Mouse (Mus musculus) A20 (cell line): ENCODE results near the gene Gm49321.
A peak's percentile ranks its signal among the peaks of the same experiment; 100 is the strongest.

Experiments used
- DNase-seq: peaks from one replicate; pipeline ENCODE4 v3.0.0-alpha.2; 2011; ENCODE audit warnings: low read depth, low spot score

Gene Gm49321

GRCm38 (mm10) chr12:73948415-73948814 lies 11.0 kb downstream of the Gm49321 start:
- DNase-seq, result no peak

DNA sequence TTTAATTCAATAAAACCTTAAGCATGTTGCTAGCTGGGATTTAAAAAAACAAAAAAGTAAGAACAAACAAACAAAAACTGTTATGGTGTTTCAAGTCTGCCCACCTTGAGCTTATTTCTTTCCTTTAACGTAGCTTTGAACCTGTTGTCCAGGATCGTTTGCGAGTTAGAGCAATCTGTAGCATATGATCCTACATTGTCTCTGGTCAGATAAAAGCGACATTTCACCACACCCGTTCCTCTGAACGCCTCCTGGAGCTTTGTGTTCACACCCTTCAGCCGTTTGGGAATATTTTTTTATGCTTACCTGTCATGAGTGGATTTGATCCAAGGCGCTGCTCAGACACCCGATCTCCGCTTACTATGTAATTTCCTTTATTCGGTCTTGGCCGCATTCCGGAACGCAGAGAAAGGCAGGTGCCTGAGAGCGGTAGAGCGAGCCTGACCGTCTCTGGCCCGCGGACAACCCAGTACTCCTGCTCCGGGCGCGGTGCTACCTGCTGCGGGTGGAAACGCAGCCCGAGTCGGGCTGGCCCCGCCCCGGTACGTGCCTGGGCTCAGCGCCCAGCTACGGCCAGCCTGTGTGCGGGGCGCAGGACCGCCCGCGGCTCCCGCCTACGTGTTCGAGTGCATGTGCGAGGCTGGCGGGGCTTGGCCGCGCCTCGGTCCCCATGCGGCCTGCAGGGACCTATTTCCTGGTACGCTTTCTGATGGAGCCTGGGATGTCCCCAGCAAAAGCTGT lies 12.0 kb downstream of the Gm49321 start:
- no peak for DNase-seq

DNA sequence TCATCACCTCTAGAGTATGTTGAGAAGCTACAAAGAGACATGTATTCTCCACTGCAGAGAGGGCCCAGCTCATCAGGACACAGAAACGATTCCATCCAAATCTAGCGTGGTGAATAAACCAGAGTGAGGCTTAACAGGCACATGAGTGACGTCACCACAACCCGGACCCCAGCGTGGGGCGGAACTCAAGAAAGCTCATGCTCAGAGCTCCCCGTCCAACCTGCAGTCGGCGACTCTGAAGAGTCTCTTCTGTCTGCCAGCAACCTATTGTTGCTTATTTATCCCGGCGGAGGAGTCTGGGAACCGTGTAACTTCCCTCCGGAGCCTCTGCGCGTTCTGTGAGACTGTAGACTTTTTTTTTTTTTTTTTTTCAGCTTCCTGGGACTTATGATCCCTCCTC lies 15.4 kb downstream of the Gm49321 start:
- no peak for DNase-seq

DNA sequence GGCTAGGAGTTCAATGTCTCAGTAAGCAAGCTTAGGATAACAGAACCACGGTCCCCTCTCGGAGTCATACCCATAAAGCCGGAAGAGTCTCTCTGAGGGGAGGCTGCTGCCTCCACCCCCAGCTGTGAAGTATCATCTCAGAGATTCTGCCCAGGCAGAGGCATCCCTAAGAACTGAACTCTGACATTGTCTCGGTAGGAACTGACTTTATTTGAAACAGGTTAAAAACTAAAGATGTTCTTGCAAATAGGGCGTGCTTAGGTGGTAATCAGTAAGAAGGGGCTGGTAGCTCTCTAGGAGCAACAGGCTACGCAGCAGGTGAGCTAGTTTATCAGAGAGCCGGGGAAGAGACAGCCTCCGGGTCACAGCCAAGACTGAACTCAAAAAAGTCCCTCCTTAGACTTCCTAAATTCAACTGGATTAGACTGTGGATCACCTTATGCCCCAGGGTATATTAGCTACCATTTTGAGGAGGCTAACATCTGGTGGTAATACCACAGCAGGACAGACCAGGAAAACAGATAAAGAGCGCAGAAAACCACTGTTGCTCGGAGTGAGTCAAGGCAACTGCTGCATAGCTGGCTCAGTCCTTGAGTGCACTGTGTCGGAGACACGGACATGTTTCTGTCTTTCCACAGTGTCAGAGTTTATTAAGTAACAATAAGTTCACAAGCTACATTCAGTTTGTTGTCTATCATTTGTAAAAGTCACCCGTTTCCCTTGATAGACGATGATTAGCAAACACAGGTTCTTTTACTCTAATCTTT lies 16.1 kb downstream of the Gm49321 start:
- no peak for DNase-seq

DNA sequence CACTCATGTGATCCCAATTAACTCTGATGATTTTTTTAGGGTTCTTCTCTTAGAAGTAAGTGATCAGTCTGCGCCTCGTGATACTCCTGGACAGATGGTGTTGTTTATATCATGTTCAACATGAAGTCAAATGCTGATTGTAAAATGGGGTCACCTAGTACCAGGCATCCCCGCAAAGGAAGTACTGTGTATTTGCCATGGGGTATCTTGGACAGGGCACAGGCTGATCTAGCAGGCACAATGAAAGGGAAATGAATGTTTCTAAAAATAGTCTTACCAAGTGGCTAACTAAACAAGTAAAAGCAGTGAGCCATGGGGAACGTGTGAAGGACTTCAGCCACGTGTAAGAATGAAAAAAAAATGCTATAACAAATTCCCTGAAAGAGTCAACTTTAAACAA lies 17.3 kb downstream of the Gm49321 start:
- no peak for DNase-seq

DNA sequence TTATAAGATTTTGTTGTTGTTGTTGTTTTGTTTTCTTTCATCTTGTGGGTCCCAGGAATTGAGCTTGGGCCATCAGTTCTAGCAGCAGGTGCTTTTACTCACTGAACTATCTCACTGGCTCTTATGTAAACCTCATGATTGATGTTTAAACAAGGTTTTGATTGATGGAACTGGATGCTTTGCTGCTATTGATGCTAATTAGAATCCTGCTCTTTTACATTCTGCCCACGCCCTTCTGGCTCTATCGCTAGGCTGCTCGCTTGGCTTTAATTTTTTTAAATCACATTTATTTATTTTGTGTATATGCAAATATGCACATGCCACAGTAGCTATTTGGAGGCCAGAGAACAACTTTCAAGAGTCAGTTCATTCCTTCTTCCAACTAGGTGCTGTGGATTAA lies 20.2 kb downstream of the Gm49321 start:
- no peak for DNase-seq

DNA sequence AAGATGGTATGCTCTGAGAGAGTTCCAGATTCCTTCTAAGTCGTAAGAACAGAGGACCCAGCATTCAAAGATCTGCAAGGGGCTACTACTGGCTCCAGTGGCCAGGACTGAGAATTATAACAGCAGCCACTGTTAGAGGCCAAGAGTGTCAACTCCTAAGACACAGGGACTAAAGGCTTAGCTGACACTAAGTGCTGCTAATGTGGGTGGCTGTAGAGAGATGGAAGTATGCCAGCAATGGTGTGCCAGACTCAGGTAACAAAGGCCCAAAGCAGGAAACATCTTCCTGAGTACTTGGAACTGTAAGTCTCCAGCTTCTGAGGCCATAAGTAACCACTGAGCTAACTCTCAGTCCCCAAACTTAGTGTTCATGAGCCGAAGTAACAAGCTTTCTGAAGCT lies 21.4 kb downstream of the Gm49321 start:
- no peak for DNase-seq

DNA sequence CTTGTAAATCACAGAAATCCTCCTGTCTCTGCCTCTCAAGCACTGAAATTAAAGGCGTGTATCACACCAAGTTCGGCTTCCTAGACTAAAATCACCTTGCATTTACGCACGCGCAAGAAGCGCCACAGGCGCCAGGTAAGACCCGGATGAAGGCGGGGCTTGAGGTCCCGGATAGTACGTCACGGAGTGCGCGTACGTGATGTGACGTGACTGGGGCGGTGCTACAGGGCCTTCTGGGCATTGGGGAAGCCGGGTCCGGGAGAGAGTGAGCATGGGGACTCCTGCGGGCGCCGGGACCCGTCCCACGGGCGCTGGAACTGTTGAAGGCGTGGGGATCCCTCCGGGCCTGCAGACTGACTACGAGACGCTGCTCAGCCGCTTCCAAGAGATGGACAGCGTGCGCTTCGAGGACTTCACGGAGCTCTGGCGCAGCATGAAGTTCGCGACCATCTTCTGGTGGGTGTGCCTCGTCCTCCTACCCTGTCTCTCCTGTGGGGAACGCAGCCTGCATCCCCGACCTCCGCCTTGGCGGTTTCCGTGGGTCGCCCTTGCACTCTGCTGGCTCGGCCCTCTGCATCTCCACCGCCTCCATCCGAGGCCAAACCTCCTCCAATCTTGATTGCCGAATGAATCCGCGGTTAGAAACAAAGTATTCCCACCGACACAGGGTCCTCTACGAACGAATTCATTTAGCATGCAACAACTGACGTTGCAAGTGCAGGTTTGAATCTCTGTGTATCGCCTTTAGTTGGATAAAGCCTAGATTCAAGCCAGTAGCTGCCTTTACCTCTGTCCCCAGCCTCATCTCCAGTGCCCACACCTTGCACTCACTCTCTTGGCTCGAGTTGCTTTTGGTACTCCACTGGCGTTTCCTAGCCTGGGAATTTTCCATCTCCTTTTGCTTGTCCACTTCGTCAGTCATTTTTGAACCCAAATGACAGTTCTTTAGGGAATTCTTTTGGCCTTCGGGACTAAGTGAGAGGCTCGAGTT lies 27.1 kb downstream of the Gm49321 start, which contains the start of gene Snapc1:
Snapc1 (plus strand) TSS at position 191 of the 991 bp plus-strand sequence.
- peak; percentile 96 for DNase-seq

DNA sequence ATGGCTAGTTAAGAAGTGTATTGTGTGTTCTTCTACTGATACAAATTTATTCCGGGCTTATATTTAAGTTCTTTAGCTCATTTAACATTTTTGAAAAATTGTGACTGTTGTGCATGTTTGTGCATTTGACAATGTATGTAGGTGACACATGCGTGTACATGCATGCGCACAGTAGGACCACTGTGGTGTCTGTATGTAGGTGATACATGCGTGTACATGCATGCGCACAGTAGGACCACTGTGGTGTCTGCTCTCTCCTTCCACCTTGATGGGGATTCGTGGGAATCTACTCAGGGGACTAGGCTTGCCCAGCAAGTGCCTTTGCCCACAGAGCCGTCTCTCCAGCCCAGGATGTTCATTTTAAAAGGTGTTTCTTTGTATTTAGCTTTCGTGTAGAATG lies 31.7 kb downstream of the Gm49321 start:
- DNase-seq, result no peak

- no peak for DNase-seq
These were observed 37.1 kb downstream of the Gm49321 start for GRCm38 (mm10) chr12:73974584-73974983.

DNA sequence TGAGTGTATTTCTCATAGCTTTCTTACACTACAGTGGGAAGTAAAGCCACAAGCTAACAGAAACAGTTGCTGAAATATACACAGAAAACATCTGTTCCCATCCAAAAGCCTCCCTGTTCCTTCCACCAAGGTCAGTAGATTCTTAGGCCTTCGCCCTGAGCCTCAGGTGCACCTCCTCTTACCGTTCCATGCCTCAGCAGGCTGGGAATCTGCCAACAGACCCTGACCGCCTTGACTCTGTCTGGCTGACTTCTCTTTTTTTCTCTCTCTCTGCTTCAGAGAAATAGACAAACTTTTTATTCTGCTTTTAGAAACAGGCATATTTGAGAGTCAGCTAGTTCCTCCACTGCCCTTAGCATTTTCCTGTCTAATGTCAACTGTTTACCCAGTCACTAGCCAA lies 40.7 kb downstream of the Gm49321 start:
- DNase-seq, result peak; percentile 50

DNA sequence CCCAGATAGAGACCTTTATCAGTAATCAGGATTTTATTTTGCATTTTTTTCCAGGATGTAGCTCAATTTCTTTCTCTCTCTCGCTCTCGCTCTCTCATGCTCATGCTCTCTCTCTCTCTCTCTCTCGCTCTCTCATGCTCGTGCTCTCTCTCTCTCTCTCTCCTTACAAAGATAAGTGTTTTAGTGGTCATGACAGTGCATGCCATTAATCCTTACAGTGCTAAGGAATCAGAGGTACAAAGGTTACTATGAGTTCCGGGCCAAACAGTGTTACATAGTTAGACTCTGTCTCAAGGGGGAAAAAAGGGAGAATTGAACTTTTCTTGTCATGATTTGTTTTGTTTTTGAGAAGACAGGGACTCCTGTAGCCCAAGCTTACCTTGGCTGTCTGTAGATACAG lies 42.2 kb downstream of the Gm49321 start:
- no peak for DNase-seq

- no peak for DNase-seq
These were observed 45.1 kb downstream of the Gm49321 start for GRCm38 (mm10) chr12:73982533-73982932.

DNA sequence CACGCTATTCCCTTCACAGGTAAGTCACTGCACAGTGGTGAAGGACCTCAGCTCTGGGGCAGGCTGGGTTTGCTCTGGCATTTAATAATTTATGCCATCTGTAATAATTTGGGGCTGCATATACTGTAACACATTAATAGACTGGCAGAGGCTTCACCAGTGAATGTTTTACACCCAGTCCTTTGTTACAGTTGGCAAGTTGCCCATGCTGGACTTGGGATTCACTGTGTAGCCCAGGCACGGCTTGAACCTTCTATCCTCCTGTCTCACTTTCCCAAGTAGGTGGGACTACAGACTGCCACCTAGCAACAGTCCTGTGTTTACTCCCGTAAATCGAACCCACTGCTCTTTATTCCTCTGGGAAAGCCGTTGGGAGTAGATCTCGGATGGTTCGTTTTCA lies 48.8 kb downstream of the Gm49321 start:
- no peak for DNase-seq

- no peak for DNase-seq
These were observed 51.0 kb downstream of the Gm49321 start for GRCm38 (mm10) chr12:73988393-73989008.

GRCm38 (mm10) chr12:73989594-73989993 lies 52.1 kb downstream of the Gm49321 start:
- peak; percentile 66 for DNase-seq

DNA sequence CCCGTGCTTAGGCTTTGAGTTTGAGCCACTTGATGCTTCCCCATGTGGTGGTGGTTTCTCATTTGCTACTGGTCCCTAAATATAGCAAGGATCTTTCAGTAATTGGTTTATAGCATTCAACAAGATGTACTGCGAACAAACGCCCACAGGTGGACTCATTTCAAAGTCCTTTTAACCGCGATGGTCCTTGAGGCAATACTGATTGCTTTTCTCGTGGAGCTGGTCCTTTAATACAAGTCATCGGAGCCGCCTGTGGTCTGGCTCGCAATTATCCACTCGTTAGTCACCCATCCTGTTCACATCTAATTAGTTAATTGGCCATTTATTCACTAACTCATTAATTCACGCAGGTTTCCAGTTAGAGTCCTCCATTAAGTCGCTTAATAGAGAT lies 59.4 kb downstream of the Gm49321 start:
- DNase-seq, result no peak

DNA sequence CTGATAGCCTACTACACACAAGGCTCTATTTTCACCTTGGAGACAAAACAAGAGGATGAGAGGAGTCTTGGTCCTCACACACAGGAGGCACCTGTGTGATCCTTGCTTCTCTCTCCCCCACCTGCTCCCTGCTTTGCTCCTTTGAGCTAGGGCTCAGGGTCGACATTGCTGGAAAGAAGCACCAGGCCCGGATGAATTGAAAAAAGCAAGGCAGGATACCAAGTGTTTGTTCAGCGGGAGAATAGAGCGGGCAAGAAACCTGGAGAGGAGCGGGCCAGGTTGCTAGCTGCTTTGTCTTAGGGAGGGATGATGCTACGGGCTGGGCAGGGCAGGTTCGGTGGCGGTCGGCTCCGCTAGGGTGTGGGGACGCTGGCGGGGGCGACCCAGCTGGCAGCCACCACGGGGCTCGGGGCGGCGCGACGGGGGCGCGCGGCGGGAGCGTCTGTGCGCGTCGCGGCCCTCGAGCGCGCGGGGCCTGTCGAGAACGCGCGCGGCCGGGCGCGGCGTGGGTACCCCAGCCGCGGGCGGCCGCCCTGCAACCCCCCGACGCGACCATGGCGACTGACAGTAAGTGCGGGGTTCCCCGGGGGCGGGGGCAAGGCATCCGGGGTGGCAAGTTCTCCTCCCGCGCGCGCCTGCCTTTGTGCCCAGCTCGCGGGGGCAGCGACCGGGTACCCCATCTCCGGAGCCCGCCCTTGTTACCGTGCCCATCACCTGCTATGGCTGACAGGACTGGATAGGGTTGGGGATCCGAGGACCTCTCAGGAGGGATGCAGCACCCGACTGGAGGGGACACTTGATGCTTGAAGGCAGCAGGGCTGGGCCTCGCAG lies 60.1 kb downstream of the Gm49321 start, which contains the start of gene Syt16:
Syt16 (plus strand) TSS at position 365 of the 831 bp plus-strand sequence.
- no peak for DNase-seq

GRCm38 (mm10) chr12:73998128-73998456 lies 60.6 kb downstream of the Gm49321 start:
- no peak for DNase-seq

GRCm38 (mm10) chr12:74002449-74002848 lies 65.0 kb downstream of the Gm49321 start:
- peak; percentile 74 for DNase-seq
